Mouse (Mus musculus) liver, adult 2 months (tissue): Measurements from ENCODE around the gene Fam222b. TPM values are rescaled to one million over a fixed set of nuclear protein-coding genes. Genes with fewer than 3 reads are reported as not detected.

Source experiments
- DNase-seq: peaks from one replicate; pipeline ENCODE4 v3.0.0-alpha.2; 2011; ENCODE audit warnings: low read depth, low spot score; ENCODE audit errors: extremely low read depth
- H3K27ac ChIP-seq: fragments of 200-500 bp; replicated peaks from 2 replicates; pipeline ENCODE4 v1.5.1; 2012; ENCODE audit warnings: low read depth, mild to moderate bottlenecking, control low read depth, inconsistent platforms, low read length; ENCODE audit not compliant: insufficient read depth
- H3K27me3 ChIP-seq: fragments of 200-500 bp; 2 replicates; pipeline ENCODE4 v1.6.1; 2012; ENCODE audit warnings: mild to moderate bottlenecking, moderate library complexity, low read length, inconsistent platforms; ENCODE audit not compliant: control insufficient read depth, insufficient read depth
- H3K36me3 ChIP-seq: fragments of 200-500 bp; 2 replicates; pipeline ENCODE4 v1.6.1; 2012; ENCODE audit warnings: low read length, inconsistent platforms; ENCODE audit not compliant: control insufficient read depth, insufficient read depth
- H3K4me1 ChIP-seq: fragments of 200-500 bp; 2 replicates; pipeline ENCODE4 v1.6.1; 2011; ENCODE audit warnings: low read length; ENCODE audit not compliant: control insufficient read depth, insufficient read depth
- H3K4me3 ChIP-seq: fragments of 200-500 bp; 2 replicates; pipeline ENCODE4 v1.5.1; 2011; ENCODE audit warnings: low read depth, mild to moderate bottlenecking, control low read depth, low read length, moderate library complexity; ENCODE audit not compliant: insufficient read depth
- H3K79me2 ChIP-seq: fragments of 200-500 bp; 2 replicates; pipeline ENCODE4 v1.6.1; 2012; ENCODE audit warnings: inconsistent platforms, mild to moderate bottlenecking, low read length, moderate library complexity; ENCODE audit not compliant: control insufficient read depth, insufficient read depth
- H3K9ac ChIP-seq: fragments of 200-500 bp; 2 replicates; pipeline ENCODE4 v1.6.1; 2012; ENCODE audit warnings: low read depth, mild to moderate bottlenecking, control low read depth, inconsistent platforms, low read length
- CTCF ChIP-seq: fragments of 200-500 bp; IDR thresholded peaks from 2 replicates; pipeline ENCODE4 v1.5.1; 2011; ENCODE audit warnings: low read depth, low read length, control low read depth
- POLR2A ChIP-seq: fragments of 200-500 bp; IDR thresholded peaks from 2 replicates; pipeline ENCODE4 v1.6.1; 2011; ENCODE audit warnings: low read length, control low read depth; ENCODE audit not compliant: insufficient read depth; ENCODE audit errors: extremely low read depth
- WGBS: fragments of 180-500 bp; shearing (Covaris S2); methylation state at CpG from one replicate; pipeline ENCODE4 v1.1.7; 2018; 5-methylcytosine and 5-hydroxymethylcytosine counted together
- polyA plus RNA-seq: library from polyadenylated mRNA; depleted of rRNA; stranded (reverse); fragments of >200 nt; gene quantifications from 2 replicates; pipeline ENCODE4 v1.2.3, GENCODE M21; 2012
- total RNA-seq: library from RNA; depleted of rRNA; stranded (reverse); fragments of >200 nt; gene quantifications from 2 replicates; pipeline ENCODE4 v1.2.3, GENCODE M21; 2014

The Fam222b gene
- total and polyA plus RNA-seq, 2 experiments = 2.5 to 13.6 TPM

DNA sequence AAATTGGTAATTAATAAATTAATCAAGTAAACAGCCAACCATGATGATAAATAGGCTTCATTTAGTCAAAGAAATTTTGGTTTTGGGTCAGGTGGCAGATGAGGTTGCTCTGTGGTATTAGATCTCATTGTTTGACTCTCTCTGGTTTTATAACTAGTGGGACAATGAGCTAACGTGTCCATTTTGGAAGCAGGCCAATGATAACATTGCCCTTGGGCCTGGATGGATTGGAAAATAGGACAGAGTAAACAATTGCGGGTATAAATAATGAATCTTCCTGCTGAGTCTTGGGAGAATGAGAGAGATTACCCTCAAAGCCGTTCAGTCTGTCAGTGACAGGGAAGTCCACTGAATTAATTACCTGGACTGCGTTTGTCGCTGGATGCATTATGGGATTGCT is 26.7 kb downstream of the Fam222b start:
- 18% methylated on average over 5 of the region's 5 CpGs for WGBS
- H3K4me1 ChIP-seq = peaks cover 18% of the 10 kb centered on the region
- peak; percentile 87 for DNase-seq
- H3K27ac ChIP-seq = peak overlapping the region; percentile 44
- H3K79me2 ChIP-seq = peaks cover 40% of the 10 kb centered on the region
- no peaks in the 10 kb centered on the region for H3K27me3 ChIP-seq
- H3K4me3 ChIP-seq = no peak overlapping the region
- H3K9ac ChIP-seq = no peak overlapping the region
- H3K36me3 ChIP-seq = no peaks in the 10 kb centered on the region
- TF ChIP-seq POLR2A (no peak), CTCF (no peak)

DNA sequence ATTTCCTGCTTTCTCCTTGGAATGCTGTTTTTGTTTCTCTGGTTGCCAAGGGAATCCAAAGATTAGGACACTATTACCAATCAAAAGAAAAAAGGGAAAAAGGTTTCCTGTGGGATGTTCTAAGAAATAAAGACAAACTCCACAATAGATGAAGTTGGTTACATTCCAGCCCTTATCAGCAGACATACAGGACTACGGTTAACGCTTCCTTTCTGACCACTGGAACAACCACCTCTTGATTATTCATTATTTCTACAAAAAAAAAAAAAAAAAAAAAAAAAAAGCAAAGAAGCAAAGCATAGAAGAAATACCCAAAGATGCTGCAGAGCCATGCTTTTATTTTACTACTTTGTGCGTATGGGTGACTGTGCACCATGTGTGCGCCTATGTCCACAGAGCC is 28.4 kb downstream of the Fam222b start:
- no peak for TF ChIP-seq CTCF
- no peak for TF ChIP-seq POLR2A
- Histone ChIP-seq H3K27ac (no peak overlapping the region), H3K9ac (no peak overlapping the region), H3K4me3 (no peak overlapping the region), H3K27me3 (no peaks in the 10 kb centered on the region), H3K36me3 (no peaks in the 10 kb centered on the region), H3K4me1 (peaks cover 27% of the 10 kb centered on the region), H3K79me2 (peaks cover 44% of the 10 kb centered on the region)
- DNase-seq = no peak
- WGBS = 63% methylated on average over 4 of the region's 4 CpGs

- Histone ChIP-seq H3K4me1 (peaks cover 25% of the 10 kb centered on the region), H3K36me3 (no peaks in the 10 kb centered on the region), H3K9ac (no peak overlapping the region), H3K27ac (no peak overlapping the region), H3K79me2 (peaks cover 44% of the 10 kb centered on the region), H3K4me3 (no peak overlapping the region), H3K27me3 (no peaks in the 10 kb centered on the region)
- no peak for DNase-seq
- no peak for TF ChIP-seq POLR2A
- TF ChIP-seq CTCF = no peak
These were observed 29.3 kb downstream of the Fam222b start for GRCm38 (mm10) chr11:78123782-78124181.

DNA sequence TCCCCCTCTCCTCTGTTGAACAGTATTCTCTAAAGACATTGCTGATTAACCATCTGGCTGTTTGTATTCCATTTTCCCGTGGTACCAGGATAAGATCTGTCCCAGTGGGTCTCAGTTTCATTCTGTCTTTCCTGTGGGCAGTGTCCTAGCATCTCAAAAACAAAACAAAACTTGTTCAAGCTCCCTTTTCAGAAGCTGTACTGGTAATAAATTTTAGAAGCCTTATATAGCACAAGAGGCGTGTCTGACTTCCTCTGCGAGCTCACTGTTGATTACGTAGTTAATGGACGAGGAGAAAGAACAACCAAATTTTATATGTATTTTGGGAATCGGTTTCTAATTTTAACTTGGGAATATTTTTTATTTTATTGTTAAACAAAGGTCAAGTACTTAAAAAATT is 31.2 kb downstream of the Fam222b start:
- DNase-seq = no peak
- Histone ChIP-seq H3K36me3 (no peaks in the 10 kb centered on the region), H3K27me3 (no peaks in the 10 kb centered on the region), H3K27ac (no peak overlapping the region), H3K9ac (no peak overlapping the region), H3K79me2 (peaks cover 57% of the 10 kb centered on the region), H3K4me3 (no peak overlapping the region), H3K4me1 (peaks cover 21% of the 10 kb centered on the region)
- WGBS = 62% methylated on average over 6 of the region's 6 CpGs
- TF ChIP-seq CTCF (no peak), POLR2A (no peak)

DNA sequence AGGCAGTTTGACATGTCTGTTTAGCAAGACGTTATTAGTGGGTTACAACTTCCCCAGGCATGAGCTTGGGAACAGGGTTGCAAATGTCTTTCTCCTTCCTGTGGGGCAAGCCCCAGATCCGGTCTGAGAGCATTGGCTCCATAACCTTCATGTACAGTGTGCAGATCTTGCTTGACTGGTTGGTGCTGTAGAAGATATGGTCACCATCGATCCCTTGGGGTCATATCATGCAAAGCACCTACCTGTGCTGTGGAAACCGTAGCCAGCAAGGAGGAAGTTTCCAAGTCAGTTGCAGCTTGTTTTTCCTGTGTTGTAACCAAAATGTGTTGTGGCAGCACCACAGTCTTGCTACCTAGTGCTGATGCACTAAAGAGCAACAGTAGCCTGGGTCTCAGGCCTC is 32.3 kb downstream of the Fam222b start:
- 60% methylated on average over 4 of the region's 4 CpGs for WGBS
- Histone ChIP-seq H3K4me3 (no peak overlapping the region), H3K27ac (no peak overlapping the region), H3K79me2 (peaks cover 59% of the 10 kb centered on the region), H3K36me3 (no peaks in the 10 kb centered on the region), H3K27me3 (no peaks in the 10 kb centered on the region), H3K4me1 (peaks cover 12% of the 10 kb centered on the region), H3K9ac (no peak overlapping the region)
- no peak for TF ChIP-seq POLR2A
- no peak for TF ChIP-seq CTCF
- DNase-seq = no peak

- Histone ChIP-seq H3K27ac (no peak overlapping the region; the same call in 1 of the 2 replicates), H3K4me1 (peaks cover 30% of the 10 kb centered on the region), H3K4me3 (no peak overlapping the region), H3K27me3 (no peaks in the 10 kb centered on the region), H3K9ac (no peak overlapping the region), H3K79me2 (peaks cover 68% of the 10 kb centered on the region), H3K36me3 (no peaks in the 10 kb centered on the region)
- WGBS = 45% methylated on average over 8 of the region's 8 CpGs
- no peak for DNase-seq
- TF ChIP-seq CTCF (no peak), POLR2A (no peak)
These were observed 35.0 kb downstream of the Fam222b start for GRCm38 (mm10) chr11:78129458-78129857.
